Mouse (Mus musculus) lung, postnatal 25 days (tissue): ENCODE results near the gene Cyp2e1.

Experiments used
- DNase-seq: peaks from one replicate; pipeline ENCODE4 v3.0.0; 2022; ENCODE audit warnings: low spot score

Gene Cyp2e1

GRCm38 (mm10) chr7:140810496-140810895 lies 47.0 kb downstream of the Cyp2e1 start:
- DNase-seq = no peak

- DNase-seq = no peak
Observed at GRCm38 (mm10) chr7:140811714-140812113, 48.2 kb downstream of the Cyp2e1 start.

- no peak for DNase-seq
Observed at GRCm38 (mm10) chr7:140812850-140813249, 49.3 kb downstream of the Cyp2e1 start.

GRCm38 (mm10) chr7:140820173-140820572 lies 56.6 kb downstream of the Cyp2e1 start:
- no peak for DNase-seq

DNA sequence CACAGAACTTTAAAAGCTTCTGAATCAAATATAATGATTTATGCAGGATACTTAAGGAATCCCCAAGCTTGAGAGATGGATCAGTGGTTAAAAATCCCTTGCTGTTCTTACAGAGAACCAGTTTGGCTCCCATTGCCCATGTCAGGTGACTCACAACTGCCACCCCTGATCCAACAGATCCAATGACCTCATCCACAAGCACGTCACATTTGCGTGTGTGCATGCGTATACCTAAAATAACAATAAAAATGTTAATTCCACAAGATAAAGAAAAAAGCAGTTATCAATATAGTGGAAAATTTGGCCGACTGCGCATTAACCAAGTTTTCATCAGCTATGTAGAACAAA lies 57.7 kb downstream of the Cyp2e1 start:
- DNase-seq = no peak

GRCm38 (mm10) chr7:140821653-140822329 lies 58.3 kb downstream of the Cyp2e1 start, which contains the start of gene Zfp941:
Zfp941 (minus strand) TSS chr7:140822178.
- no peak for DNase-seq

GRCm38 (mm10) chr7:140822731-140823130 lies 59.2 kb downstream of the Cyp2e1 start:
- DNase-seq = no peak
